Mouse (Mus musculus): ENCODE data around the gene Pfn4. TPM values are rescaled to one million over a fixed set of nuclear protein-coding genes. Genes with fewer than 3 reads are reported as not detected.
"Not testable (repeated sequence)": the region's sequence is repeated elsewhere in the genome, so short reads cannot be mapped to it uniquely, and the experiment has no call there.

Gene Pfn4
- polyA plus RNA-seq, 1 experiment from 2014 or later = 2.1 TPM

GRCm38 (mm10) chr12:4774895-4775587 lies 6.2 kb downstream of the Pfn4 start:
- H3K4me3 ChIP-seq (ENCODE audit: low read depth, low read length) = no peak overlapping the region
- TF ChIP-seq CTCF (IDR thresholded peaks at IDR 0.05; ENCODE audit: low read depth) = no peak
- no peaks in the 10 kb centered on the region for H3K36me3 ChIP-seq (ENCODE audit: insufficient read depth)
- DNase-seq (no peak), ATAC-seq (ENCODE audit: insufficient read depth) (no peak)
- no peaks in the 10 kb centered on the region for H3K27me3 ChIP-seq (ENCODE audit: insufficient read depth, low read length)
- no peak overlapping the region for H3K9ac ChIP-seq
- no peak overlapping the region for H3K27ac ChIP-seq (ENCODE audit: low read depth)
- no peaks in the 10 kb centered on the region for H3K4me1 ChIP-seq (ENCODE audit: insufficient read depth)
- no peak overlapping the region for H3K4me2 ChIP-seq
- 79% methylated on average over 8 of the region's 8 CpGs for whole genome bisulfite sequencing
- H3K9me3 ChIP-seq (ENCODE audit: low read depth, low read length) = no peaks in the 10 kb centered on the region

- DNase-seq = no peak
- WGBS = 68% methylated on average over 9 of the region's 9 CpGs
- no peaks in the 10 kb centered on the region for H3K36me3 ChIP-seq (ENCODE audit: insufficient read depth)
- H3K27me3 ChIP-seq (ENCODE audit: insufficient read depth, low read length) = no peaks in the 10 kb centered on the region
- no peaks in the 10 kb centered on the region for H3K9me3 ChIP-seq (ENCODE audit: low read depth, low read length)
- no peak for TF ChIP-seq CTCF (IDR thresholded peaks at IDR 0.05; ENCODE audit: low read depth)
- H3K27ac ChIP-seq (ENCODE audit: low read depth) = no peak overlapping the region
- ATAC-seq (ENCODE audit: insufficient read depth) = no peak
- H3K4me2 ChIP-seq = no peak overlapping the region
- no peak overlapping the region for H3K4me3 ChIP-seq (ENCODE audit: low read depth, low read length)
- H3K4me1 ChIP-seq (ENCODE audit: insufficient read depth) = no peaks in the 10 kb centered on the region
- no peak overlapping the region for H3K9ac ChIP-seq
Observed at GRCm38 (mm10) chr12:4775588-4775949, 6.7 kb downstream of the Pfn4 start.

GRCm38 (mm10) chr12:4777734-4778133 lies 8.9 kb downstream of the Pfn4 start:
- no peak overlapping the region for H3K27ac ChIP-seq (ENCODE audit: low read depth)
- ATAC-seq (ENCODE audit: insufficient read depth) = no peak
- WGBS = 86% methylated on average over 6 of the region's 6 CpGs

GRCm38 (mm10) chr12:4780245-4780644 lies 11.4 kb downstream of the Pfn4 start:
- ATAC-seq (ENCODE audit: insufficient read depth) = no peak
- Histone ChIP-seq H3K4me1 (ENCODE audit: insufficient read depth) (no peaks in the 10 kb centered on the region), H3K9me3 (ENCODE audit: low read depth, low read length) (no peaks in the 10 kb centered on the region), H3K9ac (no peak overlapping the region), H3K27me3 (ENCODE audit: insufficient read depth, low read length) (no peaks in the 10 kb centered on the region), H3K27ac (ENCODE audit: low read depth) (no peak overlapping the region), H3K36me3 (ENCODE audit: insufficient read depth) (no peaks in the 10 kb centered on the region), H3K4me2 (no peak overlapping the region), H3K4me3 (ENCODE audit: low read depth, low read length) (no peak overlapping the region)
- no peak for TF ChIP-seq CTCF (IDR thresholded peaks at IDR 0.05; ENCODE audit: low read depth)
- WGBS = 53% methylated on average over 2 of the region's 2 CpGs
- no peak for DNase-seq

More at GRCm38 (mm10) chr12:4777734-4778133, 8.9 kb downstream of the Pfn4 start:
- H3K4me3 ChIP-seq (ENCODE audit: low read depth, low read length) = no peak overlapping the region
- H3K4me1 ChIP-seq (ENCODE audit: insufficient read depth) = no peaks in the 10 kb centered on the region
- no peaks in the 10 kb centered on the region for H3K27me3 ChIP-seq (ENCODE audit: insufficient read depth, low read length)
- no peak for TF ChIP-seq CTCF (IDR thresholded peaks at IDR 0.05; ENCODE audit: low read depth)
- DNase-seq = no peak
- H3K36me3 ChIP-seq (ENCODE audit: insufficient read depth) = no peaks in the 10 kb centered on the region
- no peak overlapping the region for H3K9ac ChIP-seq
- H3K9me3 ChIP-seq (ENCODE audit: low read depth, low read length) = no peaks in the 10 kb centered on the region
- no peak overlapping the region for H3K4me2 ChIP-seq

GRCm38 (mm10) chr12:4781270-4781669 lies 12.4 kb downstream of the Pfn4 start:
- Histone ChIP-seq H3K4me1 (ENCODE audit: insufficient read depth) (no peaks in the 10 kb centered on the region), H3K4me2 (no peak overlapping the region), H3K36me3 (ENCODE audit: insufficient read depth) (no peaks in the 10 kb centered on the region), H3K9ac (no peak overlapping the region), H3K27me3 (ENCODE audit: insufficient read depth, low read length) (no peaks in the 10 kb centered on the region), H3K4me3 (ENCODE audit: low read depth, low read length) (no peak overlapping the region), H3K9me3 (ENCODE audit: low read depth, low read length) (no peaks in the 10 kb centered on the region), H3K27ac (ENCODE audit: low read depth) (no peak overlapping the region)
- ATAC-seq (ENCODE audit: insufficient read depth) = no peak
- no peak for DNase-seq
- WGBS = 84% methylated on average over 1 of the region's 1 CpGs
- no peak for TF ChIP-seq CTCF (IDR thresholded peaks at IDR 0.05; ENCODE audit: low read depth)

GRCm38 (mm10) chr12:4781725-4782404 lies 13.0 kb downstream of the Pfn4 start:
- H3K36me3 ChIP-seq (ENCODE audit: insufficient read depth); H3K27ac ChIP-seq (ENCODE audit: low read depth); H3K27me3 ChIP-seq (ENCODE audit: insufficient read depth, low read length); H3K4me1 ChIP-seq (ENCODE audit: insufficient read depth); H3K4me3 ChIP-seq (ENCODE audit: low read depth, low read length); DNase-seq; H3K9me3 ChIP-seq (ENCODE audit: low read depth, low read length); ATAC-seq (ENCODE audit: insufficient read depth); H3K9ac ChIP-seq; H3K4me2 ChIP-seq: not testable (repeated sequence)
- 80% methylated on average over 9 of the region's 9 CpGs for WGBS

GRCm38 (mm10) chr12:4783598-4783997 lies 14.8 kb downstream of the Pfn4 start:
- DNase-seq = no peak
- Histone ChIP-seq H3K27me3 (ENCODE audit: insufficient read depth, low read length) (no peaks in the 10 kb centered on the region), H3K36me3 (ENCODE audit: insufficient read depth) (no peaks in the 10 kb centered on the region), H3K4me1 (ENCODE audit: insufficient read depth) (no peaks in the 10 kb centered on the region), H3K27ac (ENCODE audit: low read depth) (no peak overlapping the region), H3K4me2 (no peak overlapping the region), H3K4me3 (ENCODE audit: low read depth, low read length) (no peak overlapping the region), H3K9me3 (ENCODE audit: low read depth, low read length) (no peaks in the 10 kb centered on the region), H3K9ac (no peak overlapping the region)
- WGBS = 44% methylated on average over 5 of the region's 5 CpGs
- no peak for TF ChIP-seq CTCF (IDR thresholded peaks at IDR 0.05; ENCODE audit: low read depth)
- ATAC-seq (ENCODE audit: insufficient read depth) = no peak
